Comparison of ENCODE assay signal across 8 mouse cellular contexts in the genomic region with DNA sequence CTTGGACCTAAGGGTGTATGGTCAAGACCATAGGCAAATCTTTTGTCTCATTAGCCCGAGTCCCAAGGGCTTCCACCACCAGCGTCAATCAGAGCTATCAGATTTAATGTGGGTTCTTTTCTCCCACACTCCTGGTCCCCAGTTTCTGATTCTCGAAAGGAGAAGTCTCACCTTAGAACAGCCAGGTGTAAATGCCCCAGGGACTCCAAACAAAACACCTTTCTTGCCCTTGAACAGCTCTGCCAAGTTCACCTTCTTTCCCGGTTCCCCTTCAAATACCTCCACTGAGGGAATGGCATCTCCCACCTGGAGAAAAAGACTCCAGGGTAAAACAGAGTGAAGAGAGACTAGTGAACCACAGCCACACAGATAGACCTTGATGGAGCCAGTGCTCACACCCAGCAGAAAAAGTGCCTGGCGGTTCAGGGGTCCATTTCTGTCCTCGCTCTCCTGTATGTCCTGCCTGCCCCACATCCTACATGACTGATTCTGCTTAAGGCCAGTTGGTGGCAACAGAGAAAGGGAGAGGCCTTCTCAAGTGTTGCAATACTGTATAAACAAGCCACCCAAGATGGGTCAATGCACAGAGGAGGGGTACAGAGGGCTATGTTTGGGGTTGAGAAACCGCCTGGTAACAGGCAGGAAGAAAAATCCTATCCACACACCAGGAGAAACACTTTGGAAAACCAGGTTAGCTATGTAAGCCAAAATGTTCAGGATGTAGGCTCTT. TPM values are rescaled to one million over a fixed set of nuclear protein-coding genes. Genes with fewer than 3 reads are reported as not detected.
A peak's percentile ranks its signal among the peaks of the same experiment; 100 is the strongest.
DNase-seq lines count a peak whose midpoint lies in the region; ATAC-seq and TF ChIP-seq lines count a peak whose summit lies in the region.

No protein-coding gene starts in this region.

- peak overlapping the region; percentile 80 for H3K9ac ChIP-seq in forebrain, embryonic 13.5 days
- peak overlapping the region; percentile 84; the same call in 1 of the 2 replicates for H3K9ac ChIP-seq in liver, embryonic 11.5 days (ENCODE audit: low read depth, low read length)
- H3K9ac ChIP-seq in neural tube, embryonic 14.5 days (replicated peaks; ENCODE audit: low read depth, low read length): no peak overlapping the region

- 88% methylated on average over 7 of the region's 7 CpGs for WGBS in forebrain, embryonic 13.5 days
- WGBS in liver, embryonic 11.5 days: 79% methylated on average over 7 of the region's 7 CpGs
- WGBS in neural tube, embryonic 14.5 days: 91% methylated on average over 7 of the region's 7 CpGs

- no peak for DNase-seq in layer of hippocampus, adult 2 months (ENCODE audit: low spot score in 2 of 2)
- DNase-seq in layer of hippocampus, adult 11-12 months (ENCODE audit: low spot score): no peak
- no peak for DNase-seq in liver, embryonic 11.5 days (ENCODE audit: low spot score)
- no peak for DNase-seq in adrenal gland, adult 8-10 months
- DNase-seq in thymus, postnatal 14 days: no peak

- H3K9me3 ChIP-seq in forebrain, embryonic 13.5 days (replicated peaks): no peaks in the 10 kb centered on the region
- H3K9me3 ChIP-seq in liver, embryonic 11.5 days (ENCODE audit: control insufficient read depth, low read length): no peaks in the 10 kb centered on the region
- no peaks in the 10 kb centered on the region for H3K9me3 ChIP-seq in neural tube, embryonic 14.5 days (ENCODE audit: control insufficient read depth, low read length)

- H3K36me3 ChIP-seq in forebrain, embryonic 13.5 days (ENCODE audit: poor library complexity, severe bottlenecking): peaks cover 53% of the 10 kb centered on the region
- H3K36me3 ChIP-seq in liver, embryonic 11.5 days (ENCODE audit: control insufficient read depth, insufficient read depth, low read length): peaks cover 33% of the 10 kb centered on the region
- peaks cover 28% of the 10 kb centered on the region for H3K36me3 ChIP-seq in neural tube, embryonic 14.5 days (ENCODE audit: control insufficient read depth, insufficient read depth, low read length)

- peaks cover 25% of the 10 kb centered on the region for H3K4me1 ChIP-seq in forebrain, embryonic 13.5 days
- peaks cover 21% of the 10 kb centered on the region for H3K4me1 ChIP-seq in liver, embryonic 11.5 days (replicated peaks; ENCODE audit: control insufficient read depth, insufficient read depth, low read length)
- H3K4me1 ChIP-seq in neural tube, embryonic 14.5 days (ENCODE audit: control insufficient read depth, insufficient read depth, low read length): peaks cover 18% of the 10 kb centered on the region

- no peak for TF ChIP-seq CTCF in layer of hippocampus, adult 2 months (conservative IDR thresholded peaks at IDR 0.05)

- peak overlapping the region; percentile 71 for H3K4me3 ChIP-seq in layer of hippocampus, adult 2 months
- H3K4me3 ChIP-seq in forebrain, embryonic 13.5 days: 0 out of 2 replicates have a peak overlapping the region, but pooled peaks have one; percentile 62
- H3K4me3 ChIP-seq in liver, embryonic 11.5 days (ENCODE audit: low read depth, low read length): peak overlapping the region; percentile 77
- H3K4me3 ChIP-seq in neural tube, embryonic 14.5 days (ENCODE audit: low read depth, low read length): peak overlapping the region; percentile 55; the same call in 1 of the 2 replicates

- peak overlapping the region; percentile 99; the same call in 1 of the 2 replicates for H3K27ac ChIP-seq in layer of hippocampus, adult 2 months
- no peak overlapping the region for H3K27ac ChIP-seq in forebrain, embryonic 13.5 days
- no peak overlapping the region for H3K27ac ChIP-seq in liver, embryonic 11.5 days (ENCODE audit: low read depth, low read length)
- H3K27ac ChIP-seq in neural tube, embryonic 14.5 days (ENCODE audit: low read depth, low read length): no peak overlapping the region

- H3K4me2 ChIP-seq in forebrain, embryonic 13.5 days: peak overlapping the region; percentile 87
- H3K4me2 ChIP-seq in liver, embryonic 11.5 days: peak overlapping the region; percentile 89
- peak overlapping the region; percentile 70 for H3K4me2 ChIP-seq in neural tube, embryonic 14.5 days (ENCODE audit: low read depth, low read length)

- no peaks in the 10 kb centered on the region for H3K27me3 ChIP-seq in forebrain, embryonic 13.5 days
- no peaks in the 10 kb centered on the region for H3K27me3 ChIP-seq in liver, embryonic 11.5 days (replicated peaks; ENCODE audit: control insufficient read depth, insufficient read depth, low read length)
- H3K27me3 ChIP-seq in neural tube, embryonic 14.5 days (ENCODE audit: control insufficient read depth, insufficient read depth, low read length): no peaks in the 10 kb centered on the region

- ATAC-seq in forebrain, embryonic 13.5 days: no peak
- ATAC-seq in liver, embryonic 11.5 days (replicated peaks; ENCODE audit: low FRiP score): no peak
- ATAC-seq in neural tube, embryonic 14.5 days (ENCODE audit: low read depth): no peak
- no peak for ATAC-seq in CD4-positive, CD25-positive, alpha-beta regulatory T cell, adult 4 months

RNA-seq across cellular contexts. Expression of gene Trmt112, which starts 1.5 kb away (rescaled TPM):
- 10 to 100 TPM; 48.4 to 49.3 TPM for total RNA-seq in layer of hippocampus, adult 2 months (2021)
- 141 and 167 TPM in 2 replicates for polyA plus RNA-seq in forebrain, embryonic 13.5 days (2015; fragmentation: Nextera tagmentation; extraction: Ambion mirVana)
- polyA plus RNA-seq in liver, embryonic 11.5 days (2014; fragmentation: Nextera tagmentation; extraction: Ambion mirVana): 167 and 169 TPM in 2 replicates
- 104 and 106 TPM in 2 replicates for polyA plus RNA-seq in neural tube, embryonic 14.5 days (2014; fragmentation: Nextera tagmentation; extraction: Ambion mirVana)
- total RNA-seq in adrenal gland, adult 8-10 months (2022): 100 to 1,000 TPM in 2 of 4 experiments, 10 to 100 TPM in 2; 83.2 to 116 (median 99.0) TPM
- polyA plus RNA-seq in CD4-positive, CD25-positive, alpha-beta regulatory T cell, adult 4 months (2017; shearing (Covaris generic)): 100 to 1,000 TPM; 214 to 232 TPM

RNA-seq across cellular contexts. Expression of gene Prdx5, which starts 1.9 kb away (rescaled TPM):
- 100 to 1,000 TPM; 361 to 395 TPM for total RNA-seq in layer of hippocampus, adult 2 months (2021)
- polyA plus RNA-seq in forebrain, embryonic 13.5 days (2015; fragmentation: Nextera tagmentation; extraction: Ambion mirVana): 186 and 201 TPM in 2 replicates
- 106 and 117 TPM in 2 replicates for polyA plus RNA-seq in liver, embryonic 11.5 days (2014; fragmentation: Nextera tagmentation; extraction: Ambion mirVana)
- polyA plus RNA-seq in neural tube, embryonic 14.5 days (2014; fragmentation: Nextera tagmentation; extraction: Ambion mirVana): 240 and 272 TPM in 2 replicates
- 100 to 1,000 TPM; 197 to 273 (median 224) TPM for total RNA-seq in adrenal gland, adult 8-10 months (2022)
- polyA plus RNA-seq in CD4-positive, CD25-positive, alpha-beta regulatory T cell, adult 4 months (2017; shearing (Covaris generic)): 100 to 1,000 TPM; 224 to 246 TPM

RNA-seq across cellular contexts. Expression of gene Esrra, which starts 13.6 kb away (rescaled TPM):
- total RNA-seq in layer of hippocampus, adult 2 months (2021): 10 to 100 TPM; 56.9 to 63.4 TPM
- polyA plus RNA-seq in forebrain, embryonic 13.5 days (2015; fragmentation: Nextera tagmentation; extraction: Ambion mirVana): 15.3 and 15.7 TPM in 2 replicates
- polyA plus RNA-seq in liver, embryonic 11.5 days (2014; fragmentation: Nextera tagmentation; extraction: Ambion mirVana): 4.1 and 5.9 TPM in 2 replicates
- 6.9 and 8.4 TPM in 2 replicates for polyA plus RNA-seq in neural tube, embryonic 14.5 days (2014; fragmentation: Nextera tagmentation; extraction: Ambion mirVana)
- 10 to 100 TPM; 38.3 to 45.1 (median 44.1) TPM for total RNA-seq in adrenal gland, adult 8-10 months (2022)
- polyA plus RNA-seq in CD4-positive, CD25-positive, alpha-beta regulatory T cell, adult 4 months (2017; shearing (Covaris generic)): 1 to 10 TPM; 2.2 to 5.7 TPM

RNA-seq across cellular contexts. Expression of gene Catsperz, which starts 17.2 kb away (rescaled TPM):
- 10 to 100 TPM; 10.8 to 12.5 TPM for total RNA-seq in layer of hippocampus, adult 2 months (2021)
- polyA plus RNA-seq in forebrain, embryonic 13.5 days (2015; fragmentation: Nextera tagmentation; extraction: Ambion mirVana): 0.74 TPM in 1 of 2 replicates, not detected in the other
- polyA plus RNA-seq in liver, embryonic 11.5 days (2014; fragmentation: Nextera tagmentation; extraction: Ambion mirVana): 0.49 and 0.91 TPM in 2 replicates
- 0.94 and 5.6 TPM in 2 replicates for polyA plus RNA-seq in neural tube, embryonic 14.5 days (2014; fragmentation: Nextera tagmentation; extraction: Ambion mirVana)
- total RNA-seq in adrenal gland, adult 8-10 months (2022): not detected
- polyA plus RNA-seq in CD4-positive, CD25-positive, alpha-beta regulatory T cell, adult 4 months (2017; shearing (Covaris generic)): not detected

RNA-seq across cellular contexts. Expression of gene Kcnk4, which starts 26.3 kb away (rescaled TPM):
- total RNA-seq in layer of hippocampus, adult 2 months (2021): 10 to 100 TPM; 15.3 to 18.2 TPM
- polyA plus RNA-seq in forebrain, embryonic 13.5 days (2015; fragmentation: Nextera tagmentation; extraction: Ambion mirVana): 0.25 TPM in 1 of 2 replicates, not detected in the other
- 0.18 and 0.38 TPM in 2 replicates for polyA plus RNA-seq in liver, embryonic 11.5 days (2014; fragmentation: Nextera tagmentation; extraction: Ambion mirVana)
- polyA plus RNA-seq in neural tube, embryonic 14.5 days (2014; fragmentation: Nextera tagmentation; extraction: Ambion mirVana): 9.4 and 9.9 TPM in 2 replicates
- total RNA-seq in adrenal gland, adult 8-10 months (2022): under 1 TPM in 2 of 4 experiments, not detected in 2; 0.14 to 0.24 TPM
- polyA plus RNA-seq in CD4-positive, CD25-positive, alpha-beta regulatory T cell, adult 4 months (2017; shearing (Covaris generic)): not detected
